Comparison of ENCODE assay signal across 7 mouse cellular contexts in genomic region chr13:99514917-99515591, GRCm38 (mm10). TPM values are rescaled to one million over a fixed set of nuclear protein-coding genes. Genes with fewer than 3 reads are reported as not detected.
A peak's percentile ranks its signal among the peaks of the same experiment; 100 is the strongest.
DNase-seq lines count a peak whose midpoint lies in the region; ATAC-seq and TF ChIP-seq lines count a peak whose summit lies in the region.

No protein-coding gene starts in this region.

- peak; percentile 56 for ATAC-seq in granulocyte monocyte progenitor cell, adult 5-6 weeks (replicated peaks; ENCODE audit: poor library complexity, severe bottlenecking)
- ATAC-seq in intestine, postnatal 0 days = peak; percentile 63
- peak; percentile 76 for ATAC-seq in limb, embryonic 14.5 days (ENCODE audit: low FRiP score, low read depth)
- peak; percentile 74 for ATAC-seq in midbrain, embryonic 14.5 days (ENCODE audit: low FRiP score, low TSS enrichment)
- peak; percentile 86 for ATAC-seq in stomach, postnatal 0 days (ENCODE audit: low FRiP score, low TSS enrichment)

- TF ChIP-seq CTCF in intestine, postnatal 0 days (IDR thresholded peaks at IDR 0.05; ENCODE audit: low read depth) = peak; percentile 54
- TF ChIP-seq CTCF in stomach, postnatal 0 days (IDR thresholded peaks at IDR 0.05; ENCODE audit: low read depth) = peak; percentile 52

- no peaks in the 10 kb centered on the region for H3K36me3 ChIP-seq in intestine, postnatal 0 days (ENCODE audit: control insufficient read depth, insufficient read depth)
- H3K36me3 ChIP-seq in limb, embryonic 14.5 days (ENCODE audit: control insufficient read depth, insufficient read depth, low read length) = no peaks in the 10 kb centered on the region
- peaks cover 12% of the 10 kb centered on the region for H3K36me3 ChIP-seq in midbrain, embryonic 14.5 days (ENCODE audit: control insufficient read depth, insufficient read depth, low read length)
- no peaks in the 10 kb centered on the region for H3K36me3 ChIP-seq in stomach, postnatal 0 days (ENCODE audit: control insufficient read depth, insufficient read depth, low read length)

- 0% methylated on average over 40 of the region's 48 CpGs for WGBS in intestine, postnatal 0 days
- 1% methylated on average over 20 of the region's 48 CpGs for whole genome bisulfite sequencing in limb, embryonic 14.5 days
- WGBS in midbrain, embryonic 14.5 days = 0% methylated on average over 48 of the region's 48 CpGs
- under 1% methylated on average over 37 of the region's 48 CpGs for WGBS in stomach, postnatal 0 days

- no peak for TF ChIP-seq POLR2A in limb, embryonic 14.5 days (IDR thresholded peaks at IDR 0.05; ENCODE audit: borderline replicate concordance, extremely low read depth, insufficient read depth, insufficient read length)

- peaks cover 11% of the 10 kb centered on the region; the same call in 1 of the 2 replicates for H3K27me3 ChIP-seq in intestine, postnatal 0 days (replicated peaks; ENCODE audit: control insufficient read depth, insufficient read depth, low read length)
- H3K27me3 ChIP-seq in limb, embryonic 14.5 days (ENCODE audit: control insufficient read depth, insufficient read depth, low read length) = no peaks in the 10 kb centered on the region
- no peaks in the 10 kb centered on the region for H3K27me3 ChIP-seq in midbrain, embryonic 14.5 days (ENCODE audit: control insufficient read depth, insufficient read depth, low read length)
- no peaks in the 10 kb centered on the region for H3K27me3 ChIP-seq in stomach, postnatal 0 days (ENCODE audit: control insufficient read depth, insufficient read depth, low read length)

- peak overlapping the region; percentile 62 for H3K4me3 ChIP-seq in intestine, postnatal 0 days (ENCODE audit: low read depth, low read length)
- peak overlapping the region; percentile 73 for H3K4me3 ChIP-seq in limb, embryonic 14.5 days (replicated peaks; ENCODE audit: low read length)
- H3K4me3 ChIP-seq in midbrain, embryonic 14.5 days (replicated peaks; ENCODE audit: low read depth, low read length) = peak overlapping the region; percentile 89
- peak overlapping the region; percentile 72 for H3K4me3 ChIP-seq in stomach, postnatal 0 days (ENCODE audit: low read depth, low read length)

- H3K9me3 ChIP-seq in intestine, postnatal 0 days (ENCODE audit: control insufficient read depth) = no peaks in the 10 kb centered on the region
- H3K9me3 ChIP-seq in limb, embryonic 14.5 days (ENCODE audit: control insufficient read depth, low read length) = no peaks in the 10 kb centered on the region
- H3K9me3 ChIP-seq in midbrain, embryonic 14.5 days (ENCODE audit: control insufficient read depth, low read length) = no peaks in the 10 kb centered on the region
- H3K9me3 ChIP-seq in stomach, postnatal 0 days (ENCODE audit: control insufficient read depth, low read length) = no peaks in the 10 kb centered on the region

- peak; percentile 45 to 53 for DNase-seq in adrenal gland, postnatal 4 days (ENCODE audit: low spot score in 2 of 2)
- peak; percentile 82 for DNase-seq in embryo, embryonic 9.5 days (ENCODE audit: extremely low spot score)
- DNase-seq in limb, embryonic 14.5 days (ENCODE audit: low spot score) = peak; percentile 91
- DNase-seq in midbrain, embryonic 14.5 days = peak; percentile 94
- DNase-seq in stomach, postnatal 0 days (ENCODE audit: low spot score) = peak; percentile 80

- H3K27ac ChIP-seq in intestine, postnatal 0 days (ENCODE audit: low read depth, low read length) = 0 out of 2 replicates have a peak overlapping the region, but pooled peaks have one; percentile 28
- peak overlapping the region; percentile 33; the same call in 1 of the 2 replicates for H3K27ac ChIP-seq in limb, embryonic 14.5 days (replicated peaks; ENCODE audit: low read depth, low read length)
- peak overlapping the region; percentile 99 for H3K27ac ChIP-seq in midbrain, embryonic 14.5 days (replicated peaks; ENCODE audit: low read depth, low read length)
- H3K27ac ChIP-seq in stomach, postnatal 0 days (replicated peaks) = peak overlapping the region; percentile 74

- no peaks in the 10 kb centered on the region for H3K4me1 ChIP-seq in intestine, postnatal 0 days (replicated peaks; ENCODE audit: control insufficient read depth, insufficient read depth, low read length)
- peaks cover 18% of the 10 kb centered on the region for H3K4me1 ChIP-seq in limb, embryonic 14.5 days (ENCODE audit: control insufficient read depth, insufficient read depth, low read length)
- peaks cover 34% of the 10 kb centered on the region for H3K4me1 ChIP-seq in midbrain, embryonic 14.5 days (ENCODE audit: control insufficient read depth, insufficient read depth, low read length)
- 0 out of 2 replicates have a peak, but pooled peaks cover 3% of the 10 kb centered on the region for H3K4me1 ChIP-seq in stomach, postnatal 0 days (replicated peaks; ENCODE audit: control insufficient read depth, insufficient read depth)

- H3K9ac ChIP-seq in intestine, postnatal 0 days (ENCODE audit: low read depth, low read length) = peak overlapping the region; percentile 22; the same call in 1 of the 2 replicates
- H3K9ac ChIP-seq in limb, embryonic 14.5 days (ENCODE audit: low read depth, low read length, severe bottlenecking) = peak overlapping the region; percentile 66
- H3K9ac ChIP-seq in midbrain, embryonic 14.5 days (replicated peaks; ENCODE audit: low read length) = peak overlapping the region; percentile 85
- H3K9ac ChIP-seq in stomach, postnatal 0 days (ENCODE audit: low read length) = peak overlapping the region; percentile 66

- H3K4me2 ChIP-seq in intestine, postnatal 0 days (replicated peaks; ENCODE audit: low read depth) = peak overlapping the region; percentile 92
- H3K4me2 ChIP-seq in limb, embryonic 14.5 days (replicated peaks; ENCODE audit: low read depth, low read length, severe bottlenecking) = peak overlapping the region; percentile 88
- peak overlapping the region; percentile 78 for H3K4me2 ChIP-seq in midbrain, embryonic 14.5 days (ENCODE audit: low read length)
- peak overlapping the region; percentile 90 for H3K4me2 ChIP-seq in stomach, postnatal 0 days (replicated peaks; ENCODE audit: low read depth)

- TF ChIP-seq EP300 in stomach, postnatal 0 days (optimal IDR thresholded peaks at IDR 0.05) = no peak

RNA-seq across cellular contexts. Expression of gene Map1b, which starts 1.3 kb away (rescaled TPM):
- total RNA-seq in adrenal gland, postnatal 4 days (2021) = 100 to 1,000 TPM in 1 of 2 experiments, 10 to 100 TPM in 1; 76.1 to 106 TPM
- total RNA-seq in granulocyte monocyte progenitor cell, adult 5-6 weeks (2014; fragmentation: Nextera tagmentation) = not detected in 2 replicates
- 0.15 TPM in 1 of 2 replicates, not detected in the other for total RNA-seq in granulocyte monocyte progenitor cell, adult 5-6 weeks (2017)
- 43.7 and 47.7 TPM in 2 replicates for polyA plus RNA-seq in intestine, postnatal 0 days (2015; fragmentation: Nextera tagmentation; extraction: Ambion mirVana)
- 16.8 and 17.5 TPM in 2 replicates for polyA plus RNA-seq in limb, embryonic 14.5 days (2012; rRNA removed)
- polyA plus RNA-seq in limb, embryonic 14.5 days (2014; fragmentation: Nextera tagmentation; extraction: Ambion mirVana) = 142 and 149 TPM in 2 replicates
- polyA plus RNA-seq in midbrain, embryonic 14.5 days (2014; fragmentation: Nextera tagmentation; extraction: Ambion mirVana) = 2,111 and 2,470 TPM in 2 replicates
- 54.1 and 63.8 TPM in 2 replicates for polyA plus RNA-seq in stomach, postnatal 0 days (2015; fragmentation: Nextera tagmentation; extraction: Ambion mirVana)

Comparison
In these comparisons a context has a peak if more than half of its experiments do, and no peak if none do; other contexts are left out.
1. Peak in every context shown above with its lines: DNase-seq, ATAC-seq, H3K4me3 ChIP-seq and H3K27ac ChIP-seq.
2. H3K27ac ChIP-seq: peak in every context shown above with its lines; median percentile 99 in midbrain, embryonic 14.5 days; 74 in stomach, postnatal 0 days; 33 in limb, embryonic 14.5 days; 28 in intestine, postnatal 0 days.
3. H3K9ac ChIP-seq: peak in every context shown above with its lines; median percentile 85 in midbrain, embryonic 14.5 days; 66 in limb, embryonic 14.5 days; 66 in stomach, postnatal 0 days; 22 in intestine, postnatal 0 days.
4. RNA of gene Map1b, which starts 1.3 kb away (polyA plus RNA-seq): 2,111 to 2,470 TPM in midbrain, embryonic 14.5 days; 16.8 to 149 TPM in limb, embryonic 14.5 days, 54.1 to 63.8 TPM in stomach, postnatal 0 days and 43.7 to 47.7 TPM in intestine, postnatal 0 days; every median in the first group is over 10 times any median in the second.